Mouse (Mus musculus): ENCODE data around the gene Fxyd7.

DNA sequence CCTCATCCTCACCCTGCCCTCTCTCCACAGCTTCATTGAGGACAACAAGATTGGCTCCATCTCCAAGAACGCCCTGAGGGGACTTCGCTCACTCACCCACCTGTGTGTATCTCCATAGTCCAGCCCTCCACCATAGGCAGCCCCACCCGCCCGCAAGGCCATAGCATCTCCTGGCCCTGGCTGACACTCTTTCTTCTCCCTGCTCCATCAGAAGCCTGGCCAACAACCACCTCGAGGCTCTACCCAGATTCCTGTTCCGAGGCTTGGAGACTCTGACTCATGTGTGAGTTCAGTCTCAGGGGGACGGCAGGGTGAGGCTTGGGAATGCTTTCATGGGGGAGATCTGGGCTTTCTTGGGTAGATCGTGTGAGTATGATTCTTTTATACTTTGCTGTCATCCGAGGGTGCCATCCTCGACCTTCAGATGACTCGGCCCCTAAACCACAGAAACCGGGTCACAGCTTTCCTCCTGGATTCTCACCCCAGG lies 11.8 kb upstream of the Fxyd7 start:
- TF ChIP-seq TAL1 (IDR thresholded peaks at IDR 0.05; ENCODE audit: low read length) (no peak), GATA1 (IDR thresholded peaks at IDR 0.05; ENCODE audit: low read length) (no peak)
